Mouse (Mus musculus) thymus, postnatal 0 days (tissue): ENCODE results near the gene R3hdm4. TPM values are rescaled to one million over a fixed set of nuclear protein-coding genes. Genes with fewer than 3 reads are reported as not detected.

Experiments
- DNase-seq: peaks from one replicate; pipeline ENCODE4 v3.0.0-alpha.2; 2015; ENCODE audit warnings: low spot score
- microRNA-seq: library from miRNA; unstranded; fragments of <30 nt; microRNA quantifications from one replicate; pipeline ENCODE4, GENCODE M21; 2016; ENCODE audit warnings: borderline number of aligned reads
- polyA plus RNA-seq: library from polyadenylated mRNA; unstranded; fragments of >200 nt; fragmentation: Nextera tagmentation; extraction: Ambion mirVana; gene quantifications from 2 replicates; pipeline ENCODE4 v1.2.1, GENCODE M21; 2015

The R3hdm4 gene
- polyA plus RNA-seq, 1 experiment from 2014 or later = 129 TPM

DNA sequence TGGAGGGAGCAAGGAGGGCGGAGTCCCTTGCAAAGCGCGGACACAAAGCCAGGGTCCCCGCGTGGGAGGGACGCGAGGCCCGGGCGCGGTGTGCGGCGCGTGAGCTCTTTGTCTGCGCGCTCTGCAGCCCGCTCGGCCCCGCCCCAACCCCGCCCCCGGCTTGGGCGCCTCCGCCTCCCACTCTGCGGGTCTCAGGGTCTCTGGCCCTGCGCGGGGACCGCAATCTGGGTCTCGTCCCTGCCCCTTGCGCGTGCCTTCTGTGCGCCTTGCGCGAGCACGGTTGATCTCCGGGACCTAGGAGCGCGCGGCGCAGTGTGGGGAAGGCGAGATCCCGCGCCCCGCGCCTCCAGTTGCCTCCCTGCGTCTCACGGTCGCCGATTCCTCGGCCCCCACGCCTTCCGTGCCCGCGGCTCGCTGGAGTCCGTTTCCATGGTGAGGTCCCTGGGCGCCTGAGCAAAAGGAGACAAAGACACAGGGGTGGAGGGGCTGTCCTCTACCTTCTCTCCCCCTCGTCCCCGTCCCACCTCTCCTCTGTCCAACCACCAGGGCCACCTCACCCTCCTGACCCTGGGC, 46.6 kb downstream of the R3hdm4 start, which contains the start of the genes Prtn3 and Plppr3:
Gene Prtn3 (plus strand): TSS at position 187 of the 573 bp plus-strand sequence.
Gene Plppr3 (minus strand): TSS at position 345 of the 573 bp plus-strand sequence.
- peak; percentile 31 for DNase-seq

DNA sequence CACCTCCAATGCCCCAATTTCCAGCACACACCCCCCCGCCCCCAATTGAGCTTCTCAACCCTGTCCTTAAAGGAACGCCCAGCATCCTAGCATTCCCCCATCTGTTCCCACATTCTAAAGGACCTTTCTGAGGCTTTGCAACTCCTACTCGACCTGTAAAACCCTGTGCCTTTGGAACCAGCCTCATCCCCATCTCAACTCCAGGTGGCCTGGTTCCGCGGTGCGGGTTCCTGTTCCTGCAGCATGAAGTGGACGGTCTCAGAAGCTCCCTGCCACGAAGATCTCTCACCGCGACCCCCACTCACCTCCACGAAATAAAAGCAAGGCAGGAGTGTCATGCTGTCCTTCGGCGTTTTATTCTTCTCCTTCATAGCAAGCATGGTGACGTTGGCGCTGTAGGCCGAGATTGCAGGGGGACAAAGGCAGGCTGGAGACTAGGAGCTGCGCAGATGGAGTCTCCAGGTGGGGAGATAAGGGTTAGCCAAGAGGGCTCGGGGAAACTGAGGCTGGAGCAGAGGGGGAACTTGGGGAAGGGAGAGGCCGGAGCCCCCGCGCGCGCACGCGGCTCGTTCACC, 47.2 kb downstream of the R3hdm4 start:
- DNase-seq = no peak

DNA sequence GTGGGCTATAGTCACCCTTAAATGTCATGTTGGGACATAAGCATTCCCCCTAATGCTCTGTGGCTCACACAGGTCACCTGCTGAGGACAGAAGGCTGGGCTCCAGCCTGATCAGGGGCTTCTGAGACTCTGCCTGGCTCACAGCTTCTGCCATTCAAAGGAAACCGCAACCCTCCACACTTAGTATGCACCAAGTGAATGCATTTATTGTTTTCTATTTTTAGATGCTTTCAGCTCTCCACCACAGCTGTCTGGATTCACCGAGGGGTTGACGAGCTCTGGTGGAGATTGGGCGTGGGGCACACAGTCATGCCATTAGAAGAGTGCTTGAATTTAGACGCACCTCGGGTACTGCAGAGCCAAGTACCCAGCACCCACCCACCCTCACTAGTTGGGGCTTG, 47.7 kb downstream of the R3hdm4 start:
- no peak for DNase-seq

DNA sequence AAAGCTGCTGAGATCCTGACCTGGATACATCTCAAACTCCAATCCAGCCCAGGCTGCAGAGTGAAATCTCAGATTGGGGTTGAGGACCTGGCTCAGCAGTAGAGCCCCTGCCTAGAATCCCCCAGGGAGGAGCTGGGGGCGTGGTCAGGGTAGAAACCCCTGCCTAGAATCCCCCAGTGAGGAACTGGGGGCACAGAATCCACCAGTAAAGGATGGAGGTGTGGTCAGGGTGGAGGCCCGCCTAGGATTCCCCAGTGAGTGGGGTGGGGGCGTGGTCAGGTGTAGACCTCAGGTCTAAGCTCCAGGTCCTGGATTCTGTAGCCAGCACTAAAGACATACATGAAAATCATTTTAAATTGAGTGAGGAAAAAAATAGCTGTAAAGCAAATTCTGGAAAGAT, 48.1 kb downstream of the R3hdm4 start:
- DNase-seq = no peak

DNA sequence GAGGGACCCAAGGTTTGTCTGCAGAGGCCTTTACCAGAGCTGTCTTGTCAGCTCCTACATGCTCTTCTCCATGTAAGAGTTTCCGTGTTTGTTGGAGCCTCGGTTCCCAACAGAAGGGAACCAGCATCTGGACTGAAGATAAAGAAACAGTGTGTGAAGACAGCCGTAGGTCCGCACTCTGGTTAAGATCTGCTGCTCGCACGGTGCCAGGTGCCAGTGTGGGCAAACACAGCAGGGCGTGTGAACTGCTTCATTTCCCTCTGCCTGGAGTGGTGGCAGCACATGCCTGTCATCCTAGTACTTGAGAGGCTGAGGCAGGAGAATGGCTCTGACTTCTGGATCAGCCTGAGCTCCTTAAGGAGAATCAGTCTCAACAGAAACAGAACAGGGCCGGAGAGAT, 49.2 kb downstream of the R3hdm4 start:
- no peak for DNase-seq

DNA sequence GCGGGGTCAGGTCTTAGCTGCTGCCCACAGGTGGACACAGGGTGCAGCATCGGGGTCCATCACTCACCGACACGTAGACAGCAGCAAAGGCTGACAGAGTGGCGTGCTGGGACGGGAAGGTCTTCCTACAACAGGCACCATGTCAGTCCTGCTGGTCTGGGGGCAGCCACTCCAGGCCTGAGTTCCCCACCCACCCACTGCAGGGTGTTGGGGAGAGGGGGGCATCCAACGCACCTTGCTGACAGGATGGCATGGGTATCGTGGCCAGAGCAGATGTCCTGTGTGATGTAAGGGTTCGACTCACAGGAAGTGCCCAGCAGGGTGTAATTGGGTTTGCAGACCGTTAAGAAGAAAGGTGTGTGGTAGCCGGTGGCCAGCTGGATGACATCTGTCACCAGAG, 54.4 kb downstream of the R3hdm4 start:
- DNase-seq = no peak

DNA sequence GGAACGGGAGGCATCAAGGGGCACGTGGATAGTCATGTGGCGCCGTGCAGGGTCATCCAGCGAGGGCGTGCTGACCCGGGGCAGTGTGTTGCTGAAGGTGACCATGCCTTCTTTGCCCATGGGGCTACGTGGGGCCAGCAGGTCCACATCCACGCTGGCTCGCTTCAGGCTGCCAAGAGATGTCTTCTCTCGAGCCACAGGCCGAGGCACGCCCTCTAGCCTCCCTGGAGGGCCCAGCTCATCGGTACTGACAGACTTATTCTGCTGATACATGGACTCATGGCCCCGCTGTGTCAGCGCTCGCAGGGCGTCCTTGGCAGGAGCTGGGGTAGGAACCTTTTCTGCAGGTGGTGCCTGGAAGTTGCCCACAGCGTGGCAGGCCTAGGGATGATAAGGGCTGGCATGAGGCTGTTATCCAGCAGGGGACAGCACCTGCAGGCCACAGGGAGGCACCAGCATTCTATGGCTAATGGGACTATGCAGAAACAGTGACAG, 55.2 kb downstream of the R3hdm4 start:
- DNase-seq = no peak

DNA sequence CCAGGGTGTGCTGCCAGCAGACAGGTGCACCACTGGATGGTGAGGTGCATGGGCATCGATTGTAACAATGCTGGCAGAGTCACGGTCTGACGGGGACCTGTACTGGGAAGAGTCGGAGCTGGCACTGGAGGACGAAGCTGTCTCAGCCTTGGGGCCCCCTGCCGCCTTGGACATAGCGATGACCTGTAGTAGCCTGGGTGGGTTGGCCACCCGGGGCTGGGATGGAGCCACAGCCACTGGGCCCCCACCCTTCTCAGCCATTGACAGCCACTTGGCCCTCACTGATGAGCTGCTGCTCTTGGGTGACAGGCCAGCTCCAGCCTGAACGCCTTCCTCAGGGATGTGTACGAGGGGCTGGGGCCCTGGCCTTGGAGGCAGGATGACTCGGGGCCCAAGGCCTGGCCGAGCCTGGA, 55.8 kb downstream of the R3hdm4 start:
- no peak for DNase-seq

DNA sequence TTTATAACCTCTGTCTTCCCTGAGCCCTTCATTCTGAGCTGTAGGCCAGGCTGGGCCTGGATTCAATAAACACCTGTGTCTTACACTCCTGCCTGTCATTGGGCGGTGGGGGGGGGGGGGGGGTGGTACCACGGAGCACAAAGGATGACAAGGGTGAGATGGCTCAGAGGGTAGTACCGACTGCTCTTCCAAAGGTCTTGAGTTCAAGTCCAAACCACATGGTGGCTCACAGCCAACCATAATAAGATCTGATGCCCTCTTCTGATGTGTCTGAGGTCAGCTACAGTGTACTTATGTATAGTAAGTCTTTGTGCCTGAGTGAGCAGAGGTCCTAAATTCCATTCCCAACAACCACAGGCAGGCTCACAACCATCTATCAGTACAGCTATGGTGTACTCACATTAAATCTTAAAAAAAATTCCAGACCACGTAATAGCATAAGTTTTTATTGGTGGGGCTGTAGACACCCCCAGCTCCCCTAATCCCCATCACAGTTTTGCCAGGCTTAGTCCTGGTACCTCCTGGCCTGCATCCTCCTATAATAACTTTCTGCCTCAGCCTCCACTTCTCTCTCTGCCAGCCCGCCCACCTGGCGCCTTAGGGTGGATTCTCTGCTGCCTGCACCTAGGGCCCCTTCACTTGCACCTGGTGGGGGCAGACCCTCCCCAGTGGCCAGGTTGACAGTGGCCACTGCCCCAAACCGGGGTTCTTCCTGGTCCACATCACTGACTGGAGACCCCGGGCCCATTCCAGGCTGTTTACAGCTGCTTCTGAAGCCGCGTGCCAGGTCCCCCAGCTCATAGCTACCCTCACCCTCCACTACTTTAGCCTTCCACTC, 56.4 kb downstream of the R3hdm4 start:
- no peak for DNase-seq

DNA sequence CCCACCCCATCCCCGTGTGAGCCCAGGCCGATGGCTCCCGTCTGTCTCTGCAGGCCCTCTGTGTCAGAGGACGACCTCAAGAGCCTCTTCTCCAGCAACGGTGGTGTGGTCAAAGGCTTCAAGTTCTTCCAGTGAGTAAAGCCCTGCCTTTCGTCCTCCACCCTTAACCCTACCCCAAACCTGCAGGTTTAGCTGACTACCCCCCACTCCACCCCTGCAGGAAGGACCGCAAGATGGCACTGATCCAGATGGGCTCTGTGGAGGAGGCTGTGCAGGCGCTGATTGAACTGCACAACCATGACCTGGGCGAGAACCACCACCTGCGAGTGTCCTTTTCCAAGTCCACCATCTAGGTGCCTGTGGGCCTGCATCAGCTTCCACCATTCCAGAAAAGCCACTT, 58.1 kb downstream of the R3hdm4 start:
- DNase-seq = no peak

DNA sequence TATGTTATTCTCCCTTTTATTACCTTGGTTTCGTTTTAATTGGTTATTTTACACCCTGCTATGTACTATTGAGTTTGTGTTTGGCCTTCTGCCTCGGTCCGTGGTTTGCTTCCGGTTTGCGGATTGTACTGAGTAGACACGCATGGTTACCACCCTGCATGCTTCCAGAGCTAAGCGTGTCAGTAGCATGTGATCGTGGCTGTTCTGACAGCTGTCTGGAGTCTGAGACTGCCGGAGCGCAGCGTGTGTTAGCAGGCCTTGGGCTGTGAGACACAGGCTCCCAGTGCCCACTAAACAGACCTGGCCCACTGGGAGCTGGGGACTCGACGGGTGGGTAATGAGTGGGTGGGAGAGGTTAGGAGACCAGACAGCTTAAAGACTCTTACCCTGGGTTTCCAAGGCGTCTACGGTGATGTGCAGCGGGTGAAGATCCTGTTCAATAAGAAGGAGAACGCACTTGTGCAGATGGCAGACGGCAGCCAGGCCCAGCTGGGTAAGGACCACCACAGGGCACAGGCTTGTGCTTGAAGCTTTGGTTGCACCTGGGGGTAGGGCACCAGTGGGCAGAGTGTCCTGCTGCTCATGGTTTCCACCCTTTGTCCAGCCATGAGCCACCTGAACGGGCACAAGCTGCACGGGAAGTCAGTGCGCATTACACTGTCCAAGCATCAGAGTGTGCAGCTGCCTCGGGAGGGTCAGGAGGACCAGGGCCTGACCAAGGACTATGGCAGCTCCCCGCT, 58.8 kb downstream of the R3hdm4 start:
- DNase-seq = no peak

DNA sequence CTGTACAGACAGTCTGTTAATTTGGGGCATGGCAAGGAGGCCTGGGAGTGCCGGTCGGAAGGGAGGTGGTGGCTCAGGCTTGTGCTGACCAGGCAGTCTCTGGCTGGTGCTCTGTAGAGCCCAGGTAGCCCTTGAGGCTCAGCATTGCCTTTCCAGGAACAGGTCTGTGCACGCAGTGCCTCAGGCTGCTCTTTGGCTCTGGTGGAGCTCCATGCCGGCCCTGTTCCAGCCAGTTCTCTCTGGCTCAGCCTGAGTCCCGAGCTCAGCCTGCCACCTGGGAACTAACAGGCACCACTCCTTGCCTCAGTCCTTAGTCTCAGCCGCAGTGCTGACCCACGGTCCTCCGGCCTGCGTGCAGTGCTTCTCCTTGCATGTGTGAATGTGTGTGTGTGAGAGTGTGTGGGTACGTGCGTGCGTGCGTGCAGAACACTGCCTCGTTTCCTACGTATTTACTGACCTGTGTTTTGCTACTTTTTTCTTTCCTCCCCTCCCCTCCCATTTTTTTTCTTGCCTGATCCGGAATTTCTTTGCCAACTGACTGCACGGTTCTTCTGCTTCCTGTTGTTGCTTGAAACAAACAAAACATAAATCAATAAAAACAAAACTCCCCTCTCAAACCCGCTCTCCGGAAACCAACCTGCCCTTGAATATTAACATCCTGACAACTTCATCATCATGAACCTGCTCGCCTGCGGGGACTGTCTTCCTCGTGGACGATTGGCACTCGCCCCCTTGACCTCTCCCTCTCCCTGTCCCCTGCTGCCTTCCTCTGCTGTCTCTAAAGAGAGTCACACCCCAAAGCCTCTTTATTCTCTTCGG, 59.6 kb downstream of the R3hdm4 start:
- no peak for DNase-seq

DNA sequence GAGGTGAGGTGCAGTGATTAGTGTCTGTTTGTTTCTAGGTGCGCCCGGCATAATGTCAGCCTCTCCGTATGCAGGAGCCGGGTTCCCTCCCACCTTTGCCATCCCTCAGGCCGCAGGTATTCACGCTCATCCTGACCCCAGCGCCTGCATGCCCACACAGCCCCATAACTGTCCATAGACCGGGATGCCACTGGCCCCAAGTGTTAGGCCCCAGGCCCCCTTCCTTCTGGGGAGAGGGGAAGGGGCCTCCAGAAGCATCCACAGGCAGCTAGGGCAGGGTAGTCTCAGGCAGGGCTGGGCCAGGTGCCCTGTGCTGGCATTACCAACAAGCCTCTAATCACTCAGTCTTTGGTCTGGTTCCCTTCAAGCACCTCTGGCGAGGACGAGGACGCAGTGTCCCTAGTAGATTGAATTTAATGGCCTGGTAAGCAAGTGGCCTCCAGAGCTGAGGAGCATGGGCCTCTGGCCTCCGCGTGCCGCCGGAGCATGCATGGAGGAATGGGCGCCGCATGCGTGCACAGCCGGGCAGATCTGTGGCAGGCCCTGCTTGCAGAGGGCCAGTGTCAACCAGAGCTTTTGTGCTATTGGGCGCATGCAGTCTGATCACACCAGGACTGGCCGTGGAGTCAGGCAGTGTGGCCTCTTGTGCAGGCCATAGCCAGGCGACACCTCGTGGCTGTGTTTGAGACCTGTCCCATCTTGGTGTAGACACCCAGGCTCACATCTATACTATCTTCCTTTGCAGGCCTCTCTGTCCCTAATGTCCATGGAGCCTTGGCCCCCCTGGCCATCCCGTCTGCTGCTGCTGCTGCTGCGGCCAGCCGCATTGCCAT, 60.7 kb downstream of the R3hdm4 start:
- DNase-seq = no peak

Small RNAs within 50 kb of the gene (microRNA-seq; reads per million reads assigned to microRNA genes)
- gene Mir6910 = not detected

Other genes with a start within 250 kb of the R3hdm4 start
- gene Cdc34, start 239.0 kb downstream of the R3hdm4 start, polyA plus RNA-seq = 138 and 141 TPM in 2 replicates
- 0.35 and 0.48 TPM in 2 replicates for gene Gzmm, start 232.2 kb downstream of the R3hdm4 start, polyA plus RNA-seq
- 376 and 398 TPM in 2 replicates for gene Bsg, start 216.7 kb downstream of the R3hdm4 start, polyA plus RNA-seq
- gene Hcn2, start 204.6 kb downstream of the R3hdm4 start, polyA plus RNA-seq = 0.05 TPM in 1 of 2 replicates, not detected in the other
- 35.2 and 39.5 TPM in 2 replicates for gene Polrmt, start 174.6 kb downstream of the R3hdm4 start, polyA plus RNA-seq
- gene Fgf22, start 166.1 kb downstream of the R3hdm4 start, polyA plus RNA-seq = 0.23 TPM in 1 of 2 replicates, not detected in the other
- gene Rnf126, start 154.3 kb downstream of the R3hdm4 start, polyA plus RNA-seq = 74.1 and 80.0 TPM in 2 replicates
- gene Fstl3, start 143.9 kb downstream of the R3hdm4 start, polyA plus RNA-seq = 5.4 and 6.0 TPM in 2 replicates
- 31.6 and 32.5 TPM in 2 replicates for gene Prss57, start 130.2 kb downstream of the R3hdm4 start, polyA plus RNA-seq
- 50.5 and 51.3 TPM in 2 replicates for gene Palm, start 127.6 kb downstream of the R3hdm4 start, polyA plus RNA-seq
- gene Misp, start 100.2 kb downstream of the R3hdm4 start, polyA plus RNA-seq = 7.5 and 10.5 TPM in 2 replicates
- 217 and 246 TPM in 2 replicates for gene Ptbp1, start 66.8 kb downstream of the R3hdm4 start, polyA plus RNA-seq
- gene Prtn3, start 46.7 kb downstream of the R3hdm4 start, polyA plus RNA-seq = 1.7 TPM in 2 replicates
- gene Plppr3, start 46.6 kb downstream of the R3hdm4 start, polyA plus RNA-seq = 3.3 and 3.4 TPM in 2 replicates
- gene Elane, start 35.0 kb downstream of the R3hdm4 start, polyA plus RNA-seq = 0.30 and 0.74 TPM in 2 replicates
- 4.2 TPM in 1 of 2 replicates, not detected in the other for gene Cfd, start 30.4 kb downstream of the R3hdm4 start, polyA plus RNA-seq
- 32.6 and 39.1 TPM in 2 replicates for gene Med16, start 12.3 kb downstream of the R3hdm4 start, polyA plus RNA-seq
- gene Gm26602, start 10.4 kb downstream of the R3hdm4 start, polyA plus RNA-seq = 5.3 and 15.5 TPM in 2 replicates
- 0.48 and 1.2 TPM in 2 replicates for gene Kiss1r, start 4.2 kb downstream of the R3hdm4 start, polyA plus RNA-seq
- 3.7 TPM in 2 replicates for gene Arid3a, start 5.8 kb upstream of the R3hdm4 start, polyA plus RNA-seq
- gene Wdr18, start 38.9 kb upstream of the R3hdm4 start, polyA plus RNA-seq = 77.5 and 85.8 TPM in 2 replicates
- 0.09 and 0.20 TPM in 2 replicates for gene Grin3b, start 49.5 kb upstream of the R3hdm4 start, polyA plus RNA-seq
- 19.4 and 25.8 TPM in 2 replicates for gene Tmem259, start 63.1 kb upstream of the R3hdm4 start, polyA plus RNA-seq
- 137 and 152 TPM in 2 replicates for gene Cnn2, start 67.4 kb upstream of the R3hdm4 start, polyA plus RNA-seq
- gene Abca7, start 75.3 kb upstream of the R3hdm4 start, polyA plus RNA-seq = 5.2 and 5.8 TPM in 2 replicates
- gene Arhgap45, start 95.4 kb upstream of the R3hdm4 start, polyA plus RNA-seq = 179 and 206 TPM in 2 replicates
- gene Polr2e, start 118.6 kb upstream of the R3hdm4 start, polyA plus RNA-seq = 153 and 158 TPM in 2 replicates
- gene Gpx4, start 126.0 kb upstream of the R3hdm4 start, polyA plus RNA-seq = 640 and 681 TPM in 2 replicates
- gene Sbno2, start 184.4 kb upstream of the R3hdm4 start, polyA plus RNA-seq = 18.3 and 19.7 TPM in 2 replicates
- gene Stk11, start 194.6 kb upstream of the R3hdm4 start, polyA plus RNA-seq = 18.2 and 23.2 TPM in 2 replicates
- 588 TPM in 2 replicates for gene Atp5d, start 217.4 kb upstream of the R3hdm4 start, polyA plus RNA-seq
- 3.5 and 4.3 TPM in 2 replicates for gene Cbarp, start 219.6 kb upstream of the R3hdm4 start, polyA plus RNA-seq
- gene Midn, start 227.1 kb upstream of the R3hdm4 start, polyA plus RNA-seq = 13.1 and 18.8 TPM in 2 replicates
- 226 and 376 TPM in 2 replicates for gene Cirbp, start 244.8 kb upstream of the R3hdm4 start, polyA plus RNA-seq